Comparison of ENCODE assay signal across 24 mouse cellular contexts in the genomic region with DNA sequence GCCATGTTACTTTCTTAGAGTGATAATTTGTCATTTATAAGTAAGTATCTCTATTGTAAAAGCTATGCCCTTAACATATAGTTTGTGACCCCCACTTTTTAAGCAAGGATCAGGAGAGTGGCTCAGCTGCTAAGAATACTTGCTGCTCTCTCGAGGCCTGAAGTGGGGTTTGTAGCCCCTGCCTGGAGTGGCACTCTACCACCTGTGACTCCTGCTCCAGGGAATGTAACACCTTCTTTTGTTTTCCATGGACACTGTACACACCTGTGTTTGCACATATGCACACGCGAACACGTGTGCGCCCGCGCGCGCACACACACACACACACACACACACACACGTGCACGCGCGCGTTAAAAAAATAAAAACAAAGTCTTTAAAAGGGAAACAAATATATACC.
"Had no signal": no experiment of that assay in that cellular context is flagged by ENCODE, and none has a peak within 500 bp of the region (broad histone marks: within the 10 kb centered on the region; RNA-seq: fewer than 3 reads in every experiment).

No protein-coding gene starts in this region.

- H3K27me3 ChIP-seq: heart, embryonic 12.5 days; hindbrain, embryonic 12.5 days; intestine, embryonic 15.5 days; limb, embryonic 12.5 days had no signal

- H3K9ac ChIP-seq: heart, embryonic 12.5 days; hindbrain, embryonic 12.5 days; hindbrain, embryonic 14.5 days; intestine, embryonic 15.5 days; limb, embryonic 12.5 days had no signal

- H3K36me3 ChIP-seq: heart, embryonic 10.5 days; heart, embryonic 12.5 days; hindbrain, embryonic 10.5 days; hindbrain, embryonic 12.5 days; intestine, embryonic 15.5 days; limb, embryonic 12.5 days had no signal

- H3K27ac ChIP-seq: gastrocnemius, adult 2 months; heart, embryonic 10.5 days; hindbrain, embryonic 10.5 days; hindbrain, embryonic 12.5 days; hindbrain, embryonic 14.5 days; intestine, embryonic 15.5 days; layer of hippocampus, adult 2 months; left cerebral cortex, adult 2 months; limb, embryonic 12.5 days had no signal

- H3K4me3 ChIP-seq: gastrocnemius, adult 2 months; heart, embryonic 10.5 days; heart, embryonic 12.5 days; hindbrain, embryonic 10.5 days; hindbrain, embryonic 12.5 days; intestine, embryonic 15.5 days; layer of hippocampus, adult 2 months; left cerebral cortex, adult 2 months; limb, embryonic 12.5 days had no signal

- DNase-seq: gastrocnemius, adult 2 months; gastrocnemius, postnatal 10 days; gastrocnemius, postnatal 25 days; heart, adult 18-20 months; heart, postnatal 10 days; heart, postnatal 4 days; kidney, adult 18-20 months; kidney, adult 8-10 months; kidney, postnatal 10 days; kidney, postnatal 25 days; kidney, postnatal 4 days had no signal

- ATAC-seq: forebrain, embryonic 16.5 days; hindbrain, embryonic 16.5 days; inflammation-experienced regulatory T-cells, adult 6 months; intestine, embryonic 15.5 days; intestine, postnatal 0 days had no signal

- H3K4me1 ChIP-seq: heart, embryonic 10.5 days; heart, embryonic 12.5 days; hindbrain, embryonic 10.5 days; hindbrain, embryonic 12.5 days; intestine, embryonic 15.5 days; limb, embryonic 12.5 days had no signal

- H3K4me2 ChIP-seq: heart, embryonic 12.5 days; hindbrain, embryonic 12.5 days; hindbrain, embryonic 14.5 days; intestine, embryonic 15.5 days; limb, embryonic 12.5 days had no signal

- H3K9me3 ChIP-seq: intestine, embryonic 15.5 days had no signal
